ENCODE assay signal across 8 mouse cellular contexts in the genomic region with DNA sequence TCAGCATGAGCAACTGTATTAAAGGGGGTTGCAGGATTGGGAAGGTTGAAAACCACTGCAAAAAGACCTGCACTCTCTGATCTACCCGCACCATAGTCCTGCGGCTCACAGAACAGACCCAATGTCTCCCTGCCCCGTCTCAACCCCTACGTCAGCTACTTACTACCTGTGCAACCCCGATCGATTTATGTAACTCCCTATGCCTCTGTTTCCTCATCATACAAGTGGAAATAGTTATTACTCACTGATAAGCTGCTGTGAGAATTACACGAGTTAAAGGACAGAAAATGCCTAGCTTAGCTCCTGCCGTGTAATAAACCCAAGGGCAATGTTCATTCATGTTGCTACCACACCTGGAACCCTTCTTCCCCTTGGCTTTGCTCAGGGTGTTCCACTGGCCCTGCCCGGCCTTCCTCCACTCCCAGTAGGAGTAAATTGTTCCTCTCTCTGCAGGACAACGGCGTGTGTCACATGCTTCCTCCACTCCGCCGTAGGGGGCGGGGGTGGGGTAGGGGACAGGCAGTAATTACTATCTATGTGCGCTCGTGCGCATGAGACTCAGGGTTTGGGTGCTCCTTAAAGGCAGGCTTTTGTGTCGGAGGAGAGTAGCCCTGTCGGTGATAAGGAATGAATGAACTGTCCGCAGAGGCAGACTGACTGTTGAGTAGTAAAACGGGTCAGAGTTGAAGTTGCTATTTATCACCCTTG. TPM values are rescaled to one million over a fixed set of nuclear protein-coding genes. Genes with fewer than 3 reads are reported as not detected.
DNase-seq lines count a peak whose midpoint lies in the region; ATAC-seq and TF ChIP-seq lines count a peak whose summit lies in the region.

No protein-coding gene starts in this region.

- peak overlapping the region; percentile 48 for H3K4me2 ChIP-seq in kidney, embryonic 16.5 days (replicated peaks; ENCODE audit: low read depth, low read length)
- peak overlapping the region; percentile 50 for H3K4me2 ChIP-seq in heart, embryonic 15.5 days
- H3K4me2 ChIP-seq in liver, embryonic 11.5 days, result peak overlapping the region; percentile 61
- peak overlapping the region; percentile 48 for H3K4me2 ChIP-seq in neural tube, embryonic 12.5 days (replicated peaks)

- no peak for DNase-seq in kidney, adult 8-10 months
- DNase-seq in brain, embryonic 14.5 days (ENCODE audit: low read depth), result peak; percentile 35
- DNase-seq in liver, embryonic 11.5 days (ENCODE audit: low spot score), result peak; percentile 65
- DNase-seq in frontal cortex, postnatal 14 days (ENCODE audit: low spot score in 2 of 2), result no peak

- 0 out of 2 replicates have a peak overlapping the region, but pooled peaks have one; percentile 16 for H3K27ac ChIP-seq in kidney, embryonic 16.5 days (ENCODE audit: low read length)
- no peak overlapping the region for H3K27ac ChIP-seq in heart, embryonic 15.5 days
- no peak overlapping the region for H3K27ac ChIP-seq in liver, embryonic 11.5 days (ENCODE audit: low read depth, low read length)
- no peak overlapping the region for H3K27ac ChIP-seq in neural tube, embryonic 12.5 days

- H3K4me1 ChIP-seq in kidney, embryonic 16.5 days (ENCODE audit: insufficient read depth, low read length), result peaks cover 8% of the 10 kb centered on the region
- H3K4me1 ChIP-seq in heart, embryonic 15.5 days (replicated peaks), result peaks cover 20% of the 10 kb centered on the region
- H3K4me1 ChIP-seq in liver, embryonic 11.5 days (replicated peaks; ENCODE audit: control insufficient read depth, insufficient read depth, low read length), result peaks cover 19% of the 10 kb centered on the region
- H3K4me1 ChIP-seq in neural tube, embryonic 12.5 days, result peaks cover 6% of the 10 kb centered on the region

- TF ChIP-seq CTCF in brain, embryonic 14.5 days (IDR thresholded peaks at IDR 0.05; ENCODE audit: borderline replicate concordance, extremely low read depth, insufficient read depth, insufficient read length), result no peak

- TF ChIP-seq POLR2A in brain, embryonic 14.5 days (IDR thresholded peaks at IDR 0.05; ENCODE audit: borderline replicate concordance, extremely low read depth, insufficient read depth, insufficient read length, poor library complexity, severe bottlenecking), result no peak

- no peak overlapping the region for H3K9ac ChIP-seq in kidney, embryonic 16.5 days (replicated peaks; ENCODE audit: low read length)
- H3K9ac ChIP-seq in heart, embryonic 15.5 days, result no peak overlapping the region
- H3K9ac ChIP-seq in liver, embryonic 11.5 days (ENCODE audit: low read depth, low read length), result peak overlapping the region; percentile 10; the same call in 1 of the 2 replicates
- no peak overlapping the region for H3K9ac ChIP-seq in neural tube, embryonic 12.5 days

- H3K9me3 ChIP-seq in kidney, embryonic 16.5 days (ENCODE audit: low read length), result no peaks in the 10 kb centered on the region
- no peaks in the 10 kb centered on the region for H3K9me3 ChIP-seq in heart, embryonic 15.5 days (replicated peaks)
- H3K9me3 ChIP-seq in liver, embryonic 11.5 days (ENCODE audit: control insufficient read depth, low read length), result no peaks in the 10 kb centered on the region
- no peaks in the 10 kb centered on the region for H3K9me3 ChIP-seq in neural tube, embryonic 12.5 days

- H3K4me3 ChIP-seq in kidney, embryonic 16.5 days (ENCODE audit: low read length), result peak overlapping the region; percentile 4; the same call in 1 of the 2 replicates
- peak overlapping the region; percentile 23 for H3K4me3 ChIP-seq in heart, embryonic 15.5 days
- peak overlapping the region; percentile 24 for H3K4me3 ChIP-seq in liver, embryonic 11.5 days (ENCODE audit: low read depth, low read length)
- H3K4me3 ChIP-seq in neural tube, embryonic 12.5 days, result peak overlapping the region; percentile 4; the same call in 1 of the 2 replicates

- WGBS in kidney, embryonic 16.5 days, result 30% methylated on average over 21 of the region's 21 CpGs
- WGBS in heart, embryonic 15.5 days, result 29% methylated on average over 21 of the region's 21 CpGs
- 27% methylated on average over 21 of the region's 21 CpGs for WGBS in liver, embryonic 11.5 days
- WGBS in neural tube, embryonic 12.5 days, result 36% methylated on average over 21 of the region's 21 CpGs

- peak; percentile 24; the same call in 1 of the 2 replicates for ATAC-seq in kidney, embryonic 16.5 days (ENCODE audit: low FRiP score, low TSS enrichment)
- peak; percentile 50; the same call in 1 of the 2 replicates for ATAC-seq in heart, embryonic 15.5 days (replicated peaks; ENCODE audit: insufficient number of reproducible peaks, insufficient read depth, low FRiP score, low read depth)
- ATAC-seq in liver, embryonic 11.5 days (replicated peaks; ENCODE audit: low FRiP score), result peak; percentile 83
- ATAC-seq in neural tube, embryonic 12.5 days (ENCODE audit: low FRiP score, low read depth), result peak; percentile 65
- no peak for ATAC-seq in inflammation-experienced regulatory T-cells, adult 6 months

- H3K27me3 ChIP-seq in kidney, embryonic 16.5 days (ENCODE audit: insufficient read depth, low read length), result no peaks in the 10 kb centered on the region
- H3K27me3 ChIP-seq in heart, embryonic 15.5 days, result no peaks in the 10 kb centered on the region
- no peaks in the 10 kb centered on the region for H3K27me3 ChIP-seq in liver, embryonic 11.5 days (replicated peaks; ENCODE audit: control insufficient read depth, insufficient read depth, low read length)
- no peaks in the 10 kb centered on the region for H3K27me3 ChIP-seq in neural tube, embryonic 12.5 days (replicated peaks)

- H3K36me3 ChIP-seq in kidney, embryonic 16.5 days (ENCODE audit: insufficient read depth, low read length), result no peaks in the 10 kb centered on the region
- H3K36me3 ChIP-seq in heart, embryonic 15.5 days, result no peaks in the 10 kb centered on the region
- no peaks in the 10 kb centered on the region for H3K36me3 ChIP-seq in liver, embryonic 11.5 days (ENCODE audit: control insufficient read depth, insufficient read depth, low read length)
- no peaks in the 10 kb centered on the region for H3K36me3 ChIP-seq in neural tube, embryonic 12.5 days

RNA-seq across cellular contexts. Expression of a gene that starts 2.7 kb away (rescaled TPM):
- polyA plus RNA-seq in kidney, embryonic 16.5 days (2015; fragmentation: Nextera tagmentation; extraction: Ambion mirVana), result 30.1 and 37.6 TPM in 2 replicates
- polyA plus RNA-seq in brain, embryonic 14.5 days (2012; rRNA removed), result 2.5 and 3.5 TPM in 2 replicates
- 8.8 and 28.5 TPM in 2 replicates for polyA plus RNA-seq in heart, embryonic 15.5 days (2015; fragmentation: Nextera tagmentation; extraction: Ambion mirVana)
- polyA plus RNA-seq in liver, embryonic 11.5 days (2014; fragmentation: Nextera tagmentation; extraction: Ambion mirVana), result 21.2 and 21.6 TPM in 2 replicates
- polyA plus RNA-seq in neural tube, embryonic 12.5 days (2016; fragmentation: Nextera tagmentation; extraction: Ambion mirVana), result 1.4 and 1.9 TPM in 2 replicates
- polyA plus RNA-seq in inflammation-experienced regulatory T-cells, adult 6 months (2017; shearing (Covaris generic)), result 100 to 1,000 TPM in 1 of 3 experiments, 10 to 100 TPM in 1, 1 to 10 TPM in 1; 7.1 to 195 (median 12.4) TPM

RNA-seq across cellular contexts. Expression of a gene that starts 53.3 kb away (rescaled TPM):
- 48.4 and 53.7 TPM in 2 replicates for polyA plus RNA-seq in kidney, embryonic 16.5 days (2015; fragmentation: Nextera tagmentation; extraction: Ambion mirVana)
- 11.5 and 16.3 TPM in 2 replicates for polyA plus RNA-seq in brain, embryonic 14.5 days (2012; rRNA removed)
- polyA plus RNA-seq in heart, embryonic 15.5 days (2015; fragmentation: Nextera tagmentation; extraction: Ambion mirVana), result 29.0 and 34.2 TPM in 2 replicates
- polyA plus RNA-seq in liver, embryonic 11.5 days (2014; fragmentation: Nextera tagmentation; extraction: Ambion mirVana), result 71.1 and 71.7 TPM in 2 replicates
- 36.1 and 40.0 TPM in 2 replicates for polyA plus RNA-seq in neural tube, embryonic 12.5 days (2016; fragmentation: Nextera tagmentation; extraction: Ambion mirVana)
- polyA plus RNA-seq in inflammation-experienced regulatory T-cells, adult 6 months (2017; shearing (Covaris generic)), result 10 to 100 TPM in 2 of 3 experiments, 1 to 10 TPM in 1; 9.9 to 33.6 (median 14.7) TPM

Comparison
In these comparisons a context has a peak if more than half of its experiments do, and no peak if none do; other contexts are left out.
1. DNase-seq: peak in brain, embryonic 14.5 days (single experiment) and liver, embryonic 11.5 days (single experiment); none in kidney, adult 8-10 months (0 of 2) and frontal cortex, postnatal 14 days (0 of 2).
2. Peak in every context shown above with its lines, with median percentiles within 50 percentile points of each other: H3K4me2 ChIP-seq and H3K4me3 ChIP-seq.